Mouse (Mus musculus): ENCODE measurements at regions not wholly inside any gene's neighbourhood (a gene's known extent, or its start where the extent isn't known, plus 50 kb on each side); places are given as distances from the start of the nearest gene placed in this dataset.

DNA sequence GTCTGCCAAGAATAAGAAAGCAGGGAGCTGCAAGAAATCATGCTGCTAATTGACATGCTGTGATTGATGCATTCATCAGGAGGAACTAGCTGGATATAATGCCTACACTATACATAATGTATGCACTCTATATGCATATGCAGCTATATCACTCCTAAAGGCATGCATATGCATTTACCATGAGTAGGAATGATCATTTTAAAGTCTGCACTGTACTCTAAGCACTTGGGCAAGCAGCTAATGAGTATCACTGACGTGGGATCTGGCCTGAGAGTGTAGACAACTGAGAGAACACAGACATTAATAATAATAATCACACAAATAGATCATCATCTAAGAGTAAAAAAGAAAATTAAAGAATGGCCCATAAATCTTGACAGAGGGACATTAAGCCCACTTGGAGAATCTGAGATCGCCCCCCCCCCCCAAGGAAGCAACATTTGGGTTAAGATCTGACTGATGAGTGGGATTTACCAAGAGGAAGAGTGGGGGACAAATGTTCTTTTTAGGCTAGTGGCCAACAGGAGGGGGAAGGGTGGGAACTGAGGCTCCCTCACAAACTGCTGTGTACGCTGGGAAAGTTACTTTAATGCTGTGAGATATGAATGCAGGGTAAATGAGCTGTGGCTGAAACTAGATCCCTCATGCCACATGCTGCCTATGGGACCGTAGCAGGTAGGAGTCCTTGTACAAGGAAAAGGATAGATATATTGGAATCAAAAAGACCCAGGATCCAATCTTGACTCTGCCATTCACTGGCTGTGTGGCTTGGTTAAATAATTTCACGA, 155.0 kb downstream of the Gsdmc2 start:
- Histone ChIP-seq H3K4me3 (ENCODE audit: low read depth, low read length) (no peak overlapping the region), H3K4me1 (ENCODE audit: control insufficient read depth, insufficient read depth, low read length) (no peaks in the 10 kb centered on the region), H3K27me3 (ENCODE audit: control insufficient read depth, insufficient read depth, low read length, poor library complexity, severe bottlenecking) (no peaks in the 10 kb centered on the region), H3K36me3 (ENCODE audit: control insufficient read depth, insufficient read depth, low read length, poor library complexity, severe bottlenecking) (no peaks in the 10 kb centered on the region), H3K9me3 (replicated peaks; ENCODE audit: control insufficient read depth, insufficient read depth, low read length, poor library complexity, severe bottlenecking) (no peaks in the 10 kb centered on the region), H3K27ac (ENCODE audit: insufficient read depth, low read length) (no peak overlapping the region), H3K9ac (ENCODE audit: low read depth, poor library complexity, severe bottlenecking) (no peak overlapping the region)
- TF ChIP-seq CTCF (IDR thresholded peaks at IDR 0.05; ENCODE audit: low read depth, low read length) = no peak

DNA sequence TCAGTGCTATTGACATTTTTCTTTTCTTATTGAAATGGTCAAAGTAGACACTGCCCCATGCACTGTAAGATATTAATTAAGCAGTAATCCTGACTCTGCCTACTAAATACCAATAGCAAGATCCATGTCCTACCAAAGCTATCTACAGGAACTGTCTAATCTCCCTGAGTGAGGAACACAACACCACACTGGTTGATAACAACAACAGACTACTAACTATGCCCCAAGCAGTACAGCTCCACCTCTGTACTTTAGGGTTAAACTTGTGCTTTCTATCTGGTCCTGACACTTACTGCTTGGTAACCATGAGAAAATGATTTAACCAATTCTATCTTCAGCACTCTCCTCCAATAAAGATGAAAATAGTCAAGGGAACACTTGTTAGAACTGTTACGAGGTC, 157.1 kb downstream of the Gsdmc2 start:
- Histone ChIP-seq H3K9ac (ENCODE audit: low read depth, poor library complexity, severe bottlenecking) (no peak overlapping the region), H3K4me1 (ENCODE audit: control insufficient read depth, insufficient read depth, low read length) (no peaks in the 10 kb centered on the region), H3K27ac (ENCODE audit: insufficient read depth, low read length) (no peak overlapping the region), H3K27me3 (ENCODE audit: control insufficient read depth, insufficient read depth, low read length, poor library complexity, severe bottlenecking) (no peaks in the 10 kb centered on the region; the same call in 1 of the 2 replicates), H3K9me3 (replicated peaks; ENCODE audit: control insufficient read depth, insufficient read depth, low read length, poor library complexity, severe bottlenecking) (no peaks in the 10 kb centered on the region), H3K4me3 (ENCODE audit: low read depth, low read length) (no peak overlapping the region), H3K36me3 (ENCODE audit: control insufficient read depth, insufficient read depth, low read length, poor library complexity, severe bottlenecking) (no peaks in the 10 kb centered on the region)
- TF ChIP-seq POLR2A (IDR thresholded peaks at IDR 0.05; ENCODE audit: insufficient read depth, low read length) (no peak), CTCF (IDR thresholded peaks at IDR 0.05; ENCODE audit: low read depth, low read length) (no peak), EP300 (IDR thresholded peaks at IDR 0.05; ENCODE audit: insufficient read depth, low read depth, low read length) (no peak)

DNA sequence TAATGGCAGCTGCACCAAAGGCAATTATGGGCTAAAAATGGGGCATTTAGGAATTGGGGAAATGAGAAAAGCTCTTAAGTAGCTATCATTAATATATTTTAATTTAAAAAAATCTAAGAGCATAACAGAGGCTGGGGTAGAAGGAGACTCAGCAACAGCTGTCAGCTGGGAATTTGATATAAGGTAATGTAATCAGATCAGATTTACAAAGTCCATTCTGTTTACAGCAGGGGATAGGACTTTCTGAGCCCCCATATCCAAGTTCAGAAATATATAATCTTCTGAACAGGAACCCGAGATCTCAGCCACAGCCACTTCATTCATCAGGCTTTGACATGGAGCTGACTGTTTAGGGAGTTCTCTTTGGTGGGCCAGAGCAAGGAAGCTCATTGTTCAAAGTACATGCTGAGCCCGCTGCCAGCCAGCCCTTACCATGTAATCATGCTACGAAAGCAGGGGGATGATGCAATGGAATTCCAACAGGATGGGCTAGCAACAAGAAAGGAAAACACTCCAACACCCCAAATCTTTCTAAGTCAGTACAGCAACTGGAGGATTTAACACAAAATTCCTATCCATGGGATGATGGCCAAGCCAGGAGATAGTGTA, 157.9 kb downstream of the Gsdmc2 start:
- no peak overlapping the region for H3K4me3 ChIP-seq (ENCODE audit: low read depth, low read length)
- no peaks in the 10 kb centered on the region; the same call in 1 of the 2 replicates for H3K27me3 ChIP-seq (ENCODE audit: control insufficient read depth, insufficient read depth, low read length, poor library complexity, severe bottlenecking)
- no peaks in the 10 kb centered on the region for H3K9me3 ChIP-seq (replicated peaks; ENCODE audit: control insufficient read depth, insufficient read depth, low read length, poor library complexity, severe bottlenecking)
- TF ChIP-seq CTCF (IDR thresholded peaks at IDR 0.05; ENCODE audit: low read depth, low read length) (no peak), EP300 (IDR thresholded peaks at IDR 0.05; ENCODE audit: insufficient read depth, low read depth, low read length) (no peak), POLR2A (IDR thresholded peaks at IDR 0.05; ENCODE audit: insufficient read depth, low read length) (no peak)
- H3K9ac ChIP-seq (ENCODE audit: low read depth, poor library complexity, severe bottlenecking) = no peak overlapping the region
- no peak overlapping the region for H3K27ac ChIP-seq (ENCODE audit: insufficient read depth, low read length)
- no peaks in the 10 kb centered on the region for H3K36me3 ChIP-seq (ENCODE audit: control insufficient read depth, insufficient read depth, low read length, poor library complexity, severe bottlenecking)
- H3K4me1 ChIP-seq (ENCODE audit: control insufficient read depth, insufficient read depth, low read length) = no peaks in the 10 kb centered on the region

DNA sequence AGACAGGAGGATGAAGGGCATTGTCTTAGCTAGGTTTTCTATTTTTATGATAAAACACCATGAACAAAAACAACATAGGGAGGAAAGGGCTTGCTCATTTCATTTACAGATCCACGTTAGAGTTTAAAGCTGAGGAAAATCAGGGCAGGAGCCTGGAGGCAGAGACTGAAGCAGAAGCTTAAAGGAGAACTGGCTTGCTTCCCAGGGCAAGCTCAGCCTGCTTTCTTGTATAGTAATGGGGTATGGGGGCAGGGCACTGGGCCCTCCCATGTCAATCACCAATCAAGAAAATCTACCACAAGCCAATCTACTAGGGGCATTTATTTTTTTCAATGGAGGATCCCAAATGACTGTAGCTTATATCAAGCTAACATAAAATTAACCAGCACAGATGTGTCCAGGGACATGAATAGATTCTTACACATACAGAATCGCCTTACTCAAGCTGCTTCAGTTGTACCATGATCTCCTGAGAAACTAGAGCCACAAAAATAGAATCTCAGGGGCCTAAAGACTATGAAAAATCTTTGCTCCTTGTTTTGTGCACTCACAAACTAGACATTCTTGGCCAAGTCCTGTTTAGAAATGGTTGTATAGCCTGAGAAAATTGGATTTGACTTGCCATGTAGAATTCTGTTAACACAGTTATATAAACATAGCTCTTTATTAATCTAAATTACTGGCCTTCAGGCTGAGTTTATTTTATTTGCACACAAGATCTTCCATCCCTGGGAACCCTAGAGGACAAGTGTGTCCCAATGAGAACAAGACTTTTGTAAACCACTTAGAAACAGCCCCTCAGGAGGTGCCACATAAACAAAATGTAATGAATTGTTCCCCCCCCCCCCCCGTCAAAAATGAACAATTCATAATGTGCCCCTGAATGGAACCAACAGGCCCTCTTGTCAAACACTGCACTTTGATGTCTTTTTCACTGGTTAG, 164.7 kb downstream of the Gsdmc2 start:
- no peaks in the 10 kb centered on the region for H3K36me3 ChIP-seq (ENCODE audit: control insufficient read depth, insufficient read depth, low read length, poor library complexity, severe bottlenecking)
- H3K4me3 ChIP-seq (ENCODE audit: low read depth, low read length) = no peak overlapping the region
- H3K9me3 ChIP-seq (replicated peaks; ENCODE audit: control insufficient read depth, insufficient read depth, low read length, poor library complexity, severe bottlenecking) = no peaks in the 10 kb centered on the region
- TF ChIP-seq CTCF (IDR thresholded peaks at IDR 0.05; ENCODE audit: low read depth, low read length) (no peak), EP300 (IDR thresholded peaks at IDR 0.05; ENCODE audit: insufficient read depth, low read depth, low read length) (no peak), POLR2A (IDR thresholded peaks at IDR 0.05; ENCODE audit: insufficient read depth, low read length) (no peak)
- H3K9ac ChIP-seq (ENCODE audit: low read depth, poor library complexity, severe bottlenecking) = no peak overlapping the region
- H3K27me3 ChIP-seq (ENCODE audit: control insufficient read depth, insufficient read depth, low read length, poor library complexity, severe bottlenecking) = no peaks in the 10 kb centered on the region; the same call in 1 of the 2 replicates
- H3K27ac ChIP-seq (ENCODE audit: insufficient read depth, low read length) = no peak overlapping the region
- H3K4me1 ChIP-seq (ENCODE audit: control insufficient read depth, insufficient read depth, low read length) = no peaks in the 10 kb centered on the region

DNA sequence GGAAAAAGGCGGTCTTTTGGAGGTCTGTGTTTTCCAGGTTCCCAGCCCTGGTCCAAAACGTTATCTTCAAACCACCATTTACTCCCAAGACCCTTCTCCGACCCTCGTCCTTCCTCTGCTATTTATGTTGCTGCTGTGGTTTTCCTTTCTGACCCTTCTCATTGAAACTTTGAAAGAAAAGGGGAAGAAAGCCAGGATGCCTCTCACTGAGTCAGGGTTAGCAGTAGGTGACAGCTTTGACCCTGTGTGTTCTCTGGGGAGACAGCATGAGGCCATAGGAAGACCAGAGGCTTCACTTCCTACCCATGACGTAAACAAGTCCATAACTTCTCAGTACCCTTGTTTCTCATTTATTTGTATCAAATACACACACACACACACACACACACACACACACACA, 166.1 kb downstream of the Gsdmc2 start:
- no peak for TF ChIP-seq EP300 (IDR thresholded peaks at IDR 0.05; ENCODE audit: insufficient read depth, low read depth, low read length)
- TF ChIP-seq POLR2A (IDR thresholded peaks at IDR 0.05; ENCODE audit: insufficient read depth, low read length) = no peak
- no peak for TF ChIP-seq CTCF (IDR thresholded peaks at IDR 0.05; ENCODE audit: low read depth, low read length)
- Histone ChIP-seq H3K4me1 (ENCODE audit: control insufficient read depth, insufficient read depth, low read length) (no peaks in the 10 kb centered on the region), H3K9me3 (replicated peaks; ENCODE audit: control insufficient read depth, insufficient read depth, low read length, poor library complexity, severe bottlenecking) (no peaks in the 10 kb centered on the region), H3K27ac (ENCODE audit: insufficient read depth, low read length) (no peak overlapping the region), H3K9ac (ENCODE audit: low read depth, poor library complexity, severe bottlenecking) (no peak overlapping the region), H3K4me3 (ENCODE audit: low read depth, low read length) (no peak overlapping the region), H3K27me3 (ENCODE audit: control insufficient read depth, insufficient read depth, low read length, poor library complexity, severe bottlenecking) (no peaks in the 10 kb centered on the region), H3K36me3 (ENCODE audit: control insufficient read depth, insufficient read depth, low read length, poor library complexity, severe bottlenecking) (no peaks in the 10 kb centered on the region)
